Mouse (Mus musculus) c-Kit-positive CD71-negative TER-119-negative erythroid progenitor cells, embryonic 14.5 days (primary cell): ENCODE measurements at regions not wholly inside any gene's neighbourhood (a gene's known extent, or its start where the extent isn't known, plus 50 kb on each side); places are given as distances from the start of the nearest gene placed in this dataset.

Experiments used
- DNase-seq: peaks from one replicate; pipeline ENCODE4 v3.0.0-alpha.2; 2013; ENCODE audit warnings: low read depth

DNA sequence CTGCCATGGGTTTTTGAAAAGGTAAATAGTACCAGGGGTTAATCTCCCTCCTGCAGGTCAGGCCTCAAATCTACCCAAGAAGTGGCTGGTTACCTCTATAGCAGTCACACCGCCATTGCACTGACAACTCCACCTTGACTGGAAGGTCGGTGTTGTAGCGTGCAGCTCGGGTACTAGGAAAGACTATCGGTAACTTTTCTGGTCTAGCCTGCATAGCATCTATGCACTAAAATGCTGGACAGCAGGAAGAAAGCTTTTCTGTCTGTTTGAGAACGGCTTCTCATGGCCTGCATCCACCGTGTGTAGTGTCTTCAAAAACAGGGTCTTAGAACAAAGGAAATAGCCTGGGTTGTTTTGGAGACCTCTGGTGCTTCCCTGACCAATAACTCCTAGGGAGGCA lies 88.8 kb downstream of the Bms1 start:
- no peak for DNase-seq

DNA sequence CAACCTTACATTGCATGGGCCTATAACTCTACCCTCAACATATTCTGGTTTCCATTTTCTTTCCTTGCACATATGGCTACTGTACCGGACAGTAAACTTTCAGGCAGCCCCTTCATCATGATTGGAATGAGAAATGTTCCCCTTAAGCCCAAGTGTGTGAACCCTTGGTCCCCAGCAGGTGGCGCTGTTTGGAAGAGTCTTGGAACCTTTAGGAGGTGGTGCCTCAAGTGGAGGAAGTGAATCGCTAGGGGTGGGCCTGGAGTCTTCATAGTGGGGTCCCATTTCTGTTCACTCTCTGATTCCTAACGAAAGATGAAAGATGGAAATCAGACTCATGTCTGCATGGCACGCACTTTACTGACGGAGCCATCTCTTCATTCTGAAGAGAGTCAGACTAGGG lies 91.8 kb downstream of the Bms1 start:
- no peak for DNase-seq

DNA sequence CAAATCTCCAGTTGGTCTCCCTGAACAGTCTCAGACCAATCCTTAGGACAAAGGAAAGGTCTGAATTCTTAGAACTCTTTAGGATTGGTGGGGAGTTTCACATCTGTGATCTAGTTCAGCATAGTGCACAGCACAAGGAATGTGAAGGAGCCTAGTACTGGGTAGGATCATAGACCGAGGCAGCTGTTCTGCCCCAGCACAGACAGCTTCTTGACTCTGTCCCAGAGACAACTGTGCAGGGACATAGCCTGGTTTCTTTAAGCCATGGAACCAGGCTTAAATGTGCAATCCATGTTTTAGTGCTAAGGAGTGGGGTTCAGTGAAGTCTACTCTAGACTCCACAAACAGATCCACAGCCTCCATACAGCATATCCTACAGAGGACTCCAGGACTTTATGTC lies 93.6 kb downstream of the Bms1 start:
- no peak for DNase-seq

DNA sequence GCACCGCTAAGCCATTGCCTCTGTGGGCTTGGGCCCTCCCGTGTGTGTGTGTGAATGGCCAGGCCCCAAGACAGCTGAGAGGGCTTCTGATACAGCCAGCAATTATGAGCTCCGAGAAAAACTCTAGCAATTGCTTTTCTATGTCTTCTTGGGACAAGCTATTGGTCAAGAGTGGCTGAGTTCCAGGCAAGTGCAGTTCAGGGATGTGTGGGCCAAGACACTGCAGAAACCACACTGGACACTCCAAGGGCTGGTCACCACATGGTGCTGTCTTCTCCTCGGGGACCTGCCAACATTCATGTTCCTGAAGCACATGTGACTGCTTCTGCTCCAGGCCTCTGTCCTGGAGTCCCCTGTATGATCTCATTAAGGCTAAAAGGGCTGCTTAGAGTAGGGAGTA lies 94.7 kb downstream of the Bms1 start:
- DNase-seq: no peak

DNA sequence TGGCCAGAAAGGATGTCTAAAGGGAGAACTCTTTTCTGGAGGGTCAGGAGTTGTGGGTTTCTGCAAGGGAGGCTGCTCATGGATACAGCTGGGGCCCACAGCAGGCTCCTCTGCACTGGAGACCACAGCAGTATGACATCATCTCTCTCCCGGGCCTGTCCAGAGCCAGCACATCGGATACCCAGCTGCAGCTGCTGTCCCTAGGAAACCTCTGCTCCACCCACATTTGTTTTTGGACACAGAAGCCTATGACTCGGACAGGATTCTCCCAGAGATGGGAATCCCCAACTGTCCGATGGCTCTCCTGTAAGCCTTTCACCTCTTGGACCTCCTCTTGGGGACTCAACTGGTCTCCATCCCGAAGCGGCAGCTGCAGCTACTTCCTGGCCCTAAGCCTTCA lies 96.2 kb downstream of the Bms1 start:
- DNase-seq: no peak

DNA sequence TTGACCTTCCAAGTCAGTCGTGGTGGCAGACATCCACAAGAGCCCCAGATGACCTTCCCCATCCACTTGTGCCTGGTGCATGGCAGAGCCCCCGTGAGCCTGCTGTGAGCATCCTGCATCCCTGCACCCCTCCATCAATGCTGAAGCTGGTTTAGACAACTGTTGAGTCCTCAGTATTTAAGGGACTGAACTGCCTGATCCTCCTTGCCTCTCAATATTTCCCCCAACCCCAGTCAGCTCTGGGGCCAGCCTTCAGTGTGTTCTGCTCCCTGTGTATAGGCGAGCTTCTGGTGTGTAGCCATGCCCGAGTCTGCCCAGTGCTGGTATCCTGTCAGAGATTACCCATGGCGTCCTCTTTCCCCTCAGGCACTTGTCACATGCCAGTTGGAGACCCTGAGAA lies 96.6 kb downstream of the Bms1 start:
- DNase-seq: no peak

DNA sequence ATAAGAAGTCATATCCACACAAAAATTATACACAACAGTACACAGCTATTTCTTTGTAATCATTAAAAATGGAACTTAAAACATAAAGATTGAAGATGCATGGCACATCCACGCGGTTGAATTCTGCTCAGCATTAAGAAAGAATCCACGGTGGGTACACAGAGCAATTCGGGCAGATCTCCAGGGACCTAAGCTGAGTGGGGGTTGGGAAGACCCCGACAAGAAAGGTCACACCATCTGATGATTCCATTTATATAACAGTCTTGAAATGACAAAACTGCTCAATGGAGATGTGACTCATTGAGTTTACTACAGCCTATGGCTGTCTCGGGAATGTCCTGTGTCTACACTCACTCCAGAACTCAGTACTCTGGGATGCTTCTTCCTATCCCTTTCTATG lies 97.2 kb downstream of the Bms1 start:
- DNase-seq: no peak

DNA sequence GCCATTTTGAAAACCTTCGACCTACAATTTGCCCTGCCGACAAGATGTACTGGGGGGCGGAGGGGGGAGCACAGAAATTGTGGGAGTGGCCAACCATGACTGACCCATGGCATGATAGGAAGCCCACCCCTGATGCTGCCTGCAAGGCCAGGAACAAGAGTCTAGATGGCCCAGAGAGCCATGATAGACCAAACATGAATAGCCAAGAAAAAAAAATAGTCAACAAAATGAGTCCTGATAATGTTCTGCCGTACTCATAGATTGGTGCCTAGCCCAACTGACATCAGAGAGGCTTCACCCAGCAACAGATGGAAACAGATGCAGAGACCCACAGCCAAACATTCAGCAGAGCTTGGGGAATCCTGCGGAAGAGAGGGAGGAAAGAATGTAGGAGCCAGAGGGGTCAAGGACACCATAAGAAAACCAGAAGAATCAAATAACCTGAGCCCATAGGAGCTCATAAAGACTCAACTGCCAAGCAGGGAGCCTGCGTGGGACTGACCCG lies 99.2 kb downstream of the Bms1 start:
- DNase-seq: no peak

DNA sequence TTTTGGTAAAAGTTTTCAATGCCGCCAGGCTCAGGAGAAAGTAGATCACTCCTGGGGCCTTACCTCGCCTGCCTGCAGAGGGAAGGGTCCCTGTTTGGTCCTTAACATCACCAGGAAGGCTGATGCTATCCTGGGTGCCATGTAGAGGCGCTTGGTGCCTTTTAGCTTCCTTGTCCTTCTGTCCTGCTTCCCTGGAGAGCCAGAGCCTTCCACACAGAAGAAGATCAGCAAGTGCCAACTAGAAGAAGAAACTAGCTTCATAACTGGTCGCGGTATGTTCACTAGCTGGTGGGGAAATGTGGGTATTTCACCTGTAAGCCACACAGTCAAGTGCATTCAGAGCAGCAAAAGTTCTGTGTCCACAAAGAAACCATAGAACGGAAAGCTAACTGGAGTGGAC lies 103.4 kb downstream of the Bms1 start:
- DNase-seq: no peak

DNA sequence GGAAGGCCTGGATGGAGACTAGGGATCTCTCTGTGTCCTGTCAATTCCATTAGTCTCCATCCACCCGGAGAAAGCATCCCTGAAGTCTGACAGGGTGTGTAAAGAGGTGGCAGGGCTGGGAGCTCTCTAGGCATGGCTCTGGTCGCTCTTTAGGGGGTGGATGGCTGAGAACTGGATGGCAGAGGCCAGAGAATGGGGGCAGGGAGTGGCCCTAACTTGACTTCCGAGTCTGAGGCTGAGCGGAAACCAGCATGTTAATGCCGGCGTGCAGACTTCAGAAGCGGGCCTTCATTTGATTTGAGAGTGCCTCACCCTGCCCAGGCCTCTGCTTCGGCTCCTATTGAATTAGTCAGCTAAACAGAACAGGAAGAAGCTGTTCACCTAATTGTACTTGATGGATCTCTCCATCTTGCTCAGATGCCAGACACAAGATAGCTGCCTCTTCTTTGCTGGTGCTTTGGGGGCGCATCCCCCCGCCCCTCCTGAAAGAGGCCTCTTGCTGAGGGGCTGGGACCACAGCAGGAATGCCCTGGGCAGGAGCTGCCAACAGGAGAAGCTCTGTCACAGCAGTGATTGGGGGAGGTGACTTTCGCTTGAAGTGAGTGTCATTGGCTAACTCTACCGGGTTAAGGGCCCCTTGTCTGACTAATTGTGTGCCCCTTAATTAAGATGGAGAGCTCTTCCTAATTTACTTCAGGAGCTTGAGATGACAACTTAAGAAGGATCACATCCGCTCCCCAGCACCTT lies 104.2 kb downstream of the Bms1 start:
- DNase-seq: no peak

DNA sequence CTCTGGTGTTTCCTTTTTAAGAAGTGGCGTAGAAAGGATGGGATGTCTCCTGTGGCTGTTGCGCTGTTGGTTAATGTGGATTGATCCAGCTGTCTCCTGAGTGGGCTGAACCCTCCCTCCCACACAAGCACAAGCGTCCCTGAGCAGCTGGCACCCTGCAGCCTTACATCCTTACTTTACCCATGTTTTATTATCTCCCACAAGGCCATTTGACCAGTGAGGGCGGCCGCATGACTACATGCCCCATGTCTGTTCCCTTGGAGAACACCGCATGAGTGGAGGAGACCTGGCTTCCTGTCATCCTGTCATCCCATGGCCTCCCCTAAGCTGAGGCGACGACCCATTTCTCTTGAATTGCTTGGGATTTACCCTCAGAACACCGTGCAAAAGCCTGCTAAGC lies 108.2 kb downstream of the Bms1 start:
- DNase-seq: no peak

DNA sequence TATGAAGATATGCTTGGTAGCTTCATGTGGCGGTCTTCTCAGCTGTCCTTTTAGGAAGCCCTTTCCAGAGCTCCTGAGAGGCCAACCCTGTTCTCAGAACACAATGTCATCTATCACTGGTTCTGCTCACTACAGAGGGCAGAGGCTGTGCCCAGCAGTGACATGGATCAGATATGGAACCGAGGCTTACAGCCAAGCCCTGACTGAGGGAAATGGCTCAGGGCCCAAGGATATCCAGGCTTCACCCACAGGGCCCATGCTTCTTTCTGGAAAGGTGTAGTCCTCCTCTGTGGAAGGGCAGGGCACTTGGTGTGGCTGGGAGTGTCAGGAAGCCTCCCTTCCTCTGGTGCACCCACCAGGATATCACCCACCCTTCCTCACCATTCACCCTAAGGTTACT lies 109.4 kb downstream of the Bms1 start:
- no peak for DNase-seq

DNA sequence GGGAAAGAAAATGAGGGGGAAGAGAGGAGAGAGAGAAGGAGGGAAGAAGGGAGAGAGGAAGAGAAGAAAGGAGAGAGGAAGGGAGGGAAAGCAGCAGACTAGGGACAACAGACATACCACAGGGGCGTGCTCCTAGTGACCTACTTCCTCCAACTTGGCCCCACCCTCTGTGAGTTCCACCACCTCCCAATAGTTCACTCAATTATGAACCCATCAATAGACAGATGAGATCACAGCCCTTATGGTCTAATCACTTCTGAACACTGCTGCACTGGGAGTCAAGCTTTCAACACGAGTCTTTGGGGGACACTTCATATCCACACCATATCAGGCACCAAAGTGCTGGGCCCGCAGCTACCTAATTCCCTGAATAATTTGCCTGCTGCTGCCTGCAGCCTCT lies 110.7 kb downstream of the Bms1 start:
- no peak for DNase-seq

DNA sequence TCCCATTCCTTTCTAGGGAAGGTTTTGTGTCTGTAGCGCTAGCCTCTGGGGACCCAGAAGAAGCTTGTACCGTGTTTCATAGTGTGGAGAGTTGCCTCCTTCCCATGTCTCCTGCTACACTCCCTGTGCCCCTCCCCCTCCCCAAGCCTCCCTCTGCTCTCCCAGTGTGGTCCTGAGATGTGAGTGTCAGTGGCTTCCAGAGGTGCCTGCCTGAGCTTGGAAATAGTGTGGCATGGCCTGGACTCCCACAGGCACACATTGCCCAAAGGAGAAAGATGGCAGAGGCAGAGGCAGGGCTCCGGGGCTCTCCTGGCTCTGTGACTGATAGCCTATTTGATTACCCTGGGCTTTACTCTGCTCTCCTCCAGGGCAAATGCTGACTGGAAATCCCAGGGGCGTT lies 110.0 kb upstream of the Ret start:
- no peak for DNase-seq

DNA sequence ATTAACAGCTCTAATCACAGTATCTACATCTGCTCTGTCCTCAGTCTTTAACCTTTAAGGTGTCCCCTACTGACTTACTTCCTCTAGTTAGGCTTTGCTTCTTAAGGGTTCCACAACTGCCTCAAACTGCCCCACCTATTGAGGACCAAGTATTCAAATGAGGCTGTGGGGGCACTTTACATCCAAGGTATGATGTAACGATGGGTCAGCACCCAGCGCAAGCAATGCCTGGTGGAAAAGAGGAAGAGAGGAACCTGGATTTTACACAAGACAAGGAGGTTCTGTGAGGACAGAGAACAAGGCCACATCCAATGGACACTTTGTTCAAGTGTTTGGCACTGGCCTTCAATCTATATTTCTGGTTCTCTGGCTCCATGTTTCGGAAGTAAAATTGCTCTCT lies 107.7 kb upstream of the Ret start:
- no peak for DNase-seq

DNA sequence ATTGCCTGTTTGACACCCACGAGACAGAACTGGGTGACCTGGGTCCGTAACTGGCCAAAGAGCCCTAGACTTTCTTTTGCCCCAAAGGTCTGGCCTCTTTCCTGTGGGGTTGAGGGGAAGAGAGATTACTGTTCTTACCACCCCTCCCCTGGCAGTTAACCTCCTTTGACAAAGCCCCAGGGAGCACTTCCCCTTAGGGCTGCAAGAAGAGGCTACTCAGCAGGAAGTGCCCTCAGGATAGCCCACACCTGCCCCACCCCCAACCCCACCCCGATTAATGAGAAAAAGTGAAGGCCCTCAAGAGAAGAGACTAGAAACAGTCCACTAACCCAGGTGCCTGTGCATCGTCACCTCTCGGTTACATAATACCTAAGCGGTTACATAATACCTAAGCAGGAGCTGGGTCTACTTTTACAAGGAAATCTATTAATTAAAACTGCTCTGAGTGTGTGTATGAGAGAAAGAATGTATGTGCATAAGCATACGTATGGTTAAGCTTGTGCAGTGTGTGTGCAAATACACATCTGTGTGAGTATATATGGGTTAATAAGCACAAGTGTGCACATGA lies 105.3 kb upstream of the Ret start:
- DNase-seq: peak; percentile 9

DNA sequence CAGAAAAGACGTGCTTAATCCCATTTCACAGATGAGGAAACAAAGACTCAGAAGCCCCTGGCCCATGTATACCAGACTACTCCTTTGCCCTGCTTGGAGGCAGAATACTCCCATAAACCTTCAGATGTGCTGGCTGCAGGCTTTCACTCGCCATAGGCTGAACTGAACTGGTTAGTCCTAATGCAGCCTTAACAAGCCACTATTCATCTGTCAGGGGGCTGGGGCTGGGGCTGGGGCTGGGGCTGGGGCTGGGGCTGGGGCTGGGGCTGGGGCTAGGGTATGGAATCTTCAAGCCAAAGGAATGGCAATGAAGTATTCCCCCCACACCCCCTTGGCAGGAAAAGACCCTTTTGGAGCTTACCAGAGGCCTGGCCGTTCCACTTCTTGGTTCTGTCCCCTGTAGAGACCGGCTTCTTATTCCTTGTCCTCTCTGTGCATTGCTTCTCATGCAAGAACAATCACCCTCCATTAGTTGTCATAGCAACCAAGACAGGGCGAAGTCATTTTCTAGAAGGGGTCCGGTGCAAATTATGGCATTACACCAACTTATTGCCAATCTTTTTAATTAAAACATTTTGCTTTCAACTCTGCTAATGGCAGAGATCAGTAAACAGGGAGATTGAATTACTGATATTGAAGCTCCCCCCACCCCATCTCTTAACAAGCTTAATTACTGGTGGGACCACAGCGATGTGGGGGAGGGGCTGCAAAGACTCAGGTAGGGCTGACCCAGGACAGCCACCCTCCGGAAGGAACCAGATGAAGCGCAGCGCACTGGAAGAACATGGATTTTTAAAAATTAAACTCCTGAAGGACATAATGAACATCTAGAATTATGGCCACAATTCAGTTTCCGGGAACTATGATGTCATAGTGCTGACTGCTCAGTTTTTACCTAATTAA lies 104.6 kb upstream of the Ret start:
- no peak for DNase-seq

DNA sequence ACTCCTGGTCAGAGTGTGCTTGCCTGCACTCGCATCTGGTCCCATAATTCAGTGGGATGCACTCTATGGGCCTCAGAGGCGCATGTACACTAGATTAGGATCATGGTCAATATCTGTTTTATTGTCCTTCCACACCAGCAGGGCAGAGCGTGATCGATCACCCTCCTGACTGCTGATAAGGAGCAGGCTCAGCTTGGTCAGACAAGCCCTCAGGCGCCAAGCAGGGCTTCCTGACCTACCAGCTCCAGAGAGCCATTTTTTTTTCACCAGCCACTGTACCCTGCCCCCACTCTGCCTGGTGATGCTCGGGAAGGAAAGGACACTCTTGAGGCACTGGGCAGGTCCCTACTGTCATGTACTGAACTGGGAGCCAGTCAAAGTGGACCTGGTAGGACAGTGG lies 103.3 kb upstream of the Ret start:
- DNase-seq: no peak

DNA sequence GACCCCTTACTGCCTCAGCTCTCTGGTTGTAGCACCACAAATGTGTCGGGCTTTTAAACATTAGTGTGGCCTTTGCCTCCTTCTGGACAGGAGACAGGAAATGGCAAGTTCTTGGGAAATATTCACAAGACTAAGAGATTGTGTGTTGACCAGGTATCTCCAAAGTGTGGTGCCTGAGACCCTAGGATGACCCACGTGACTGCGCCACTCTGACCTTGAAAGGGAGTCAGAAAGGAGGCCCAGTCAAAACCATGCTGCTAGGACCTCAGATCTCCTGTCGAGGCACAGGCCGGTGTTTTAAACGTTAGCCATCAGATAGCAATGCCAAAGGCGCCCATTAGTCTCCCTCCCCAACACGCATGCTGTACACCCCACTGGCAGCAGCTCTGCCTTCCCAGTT lies 100.1 kb upstream of the Ret start:
- DNase-seq: no peak

DNA sequence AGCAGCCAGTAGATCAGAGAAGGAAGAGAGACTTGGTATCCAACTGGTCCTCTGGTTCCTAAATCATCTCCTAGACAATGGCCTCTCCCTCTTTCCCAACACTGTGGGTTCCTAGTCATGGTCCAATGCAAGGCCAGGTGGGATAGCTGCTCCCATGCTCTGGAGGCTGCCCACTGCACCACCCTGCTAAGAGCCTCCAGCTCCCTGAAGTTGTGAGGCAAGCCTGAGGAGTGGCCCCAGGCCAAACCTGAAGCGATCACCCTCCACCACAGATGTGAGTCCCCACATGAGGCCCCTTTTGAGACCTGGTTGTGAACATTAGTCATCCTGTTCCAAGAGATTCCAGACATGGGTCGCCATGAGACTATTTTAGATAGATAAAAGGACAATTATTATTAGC lies 96.5 kb upstream of the Ret start:
- no peak for DNase-seq

DNA sequence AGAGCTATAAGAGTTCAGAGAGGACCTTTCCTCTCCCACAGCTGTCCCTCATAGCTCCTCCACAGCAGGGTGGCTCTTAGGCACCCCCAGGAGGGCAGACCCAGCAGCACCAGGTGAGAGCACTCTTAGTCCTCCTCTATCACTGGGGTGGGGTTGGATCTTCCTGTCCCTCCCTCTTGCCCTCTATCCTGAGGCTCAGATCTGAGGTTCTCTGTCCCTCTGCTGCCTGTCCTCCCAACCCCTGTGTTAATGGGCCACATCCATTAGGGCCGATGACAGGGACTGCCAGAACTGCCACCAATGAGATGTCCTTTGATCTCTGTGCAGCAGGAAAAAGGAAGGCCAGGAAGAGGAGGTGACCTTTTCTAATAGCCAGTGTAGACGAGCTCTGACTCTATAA lies 95.4 kb upstream of the Ret start:
- no peak for DNase-seq

DNA sequence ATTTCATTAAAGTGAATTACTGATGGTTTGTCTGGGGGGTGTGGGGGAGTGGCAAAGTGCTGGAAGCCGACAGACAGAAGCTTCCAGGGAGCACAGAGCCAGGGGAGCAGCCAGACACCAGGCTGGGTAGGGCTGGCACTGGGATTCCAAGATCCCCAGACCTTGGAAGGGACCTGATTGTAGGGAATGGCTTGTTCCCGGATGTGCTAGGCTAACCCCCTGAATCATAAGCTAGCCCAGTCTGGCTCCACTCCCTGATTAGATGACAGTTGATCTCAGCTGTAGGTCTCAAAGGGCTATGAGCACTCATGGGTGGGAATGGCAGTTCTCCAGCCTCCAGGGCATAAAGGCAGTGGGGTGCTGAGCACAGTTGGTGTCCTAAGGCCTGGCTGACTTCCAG lies 94.8 kb upstream of the Ret start:
- no peak for DNase-seq

DNA sequence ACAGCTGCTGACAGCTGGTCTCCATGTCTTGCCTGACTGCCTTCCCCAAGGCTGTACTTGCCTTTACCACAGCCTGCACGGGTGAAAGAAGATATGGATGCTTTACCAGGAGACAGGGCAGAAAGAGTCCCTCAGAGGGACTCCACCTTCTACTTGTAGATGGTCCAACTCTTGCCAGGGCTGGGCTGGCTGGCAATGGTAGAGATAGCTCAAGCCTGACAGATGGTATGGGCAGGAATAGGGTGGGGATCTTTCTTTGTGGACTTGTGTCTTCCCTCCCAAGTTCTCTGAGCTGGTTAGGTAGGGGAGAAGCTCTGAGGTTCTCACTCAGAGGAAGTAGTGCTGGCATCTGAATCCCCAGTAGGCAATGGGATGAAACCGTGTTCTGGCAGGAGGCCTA lies 93.9 kb upstream of the Ret start:
- DNase-seq: no peak
